Mouse (Mus musculus): ENCODE measurements at regions not wholly inside any gene's neighbourhood (a gene's known extent, or its start where the extent isn't known, plus 50 kb on each side); places are given as distances from the start of the nearest gene placed in this dataset.

DNA sequence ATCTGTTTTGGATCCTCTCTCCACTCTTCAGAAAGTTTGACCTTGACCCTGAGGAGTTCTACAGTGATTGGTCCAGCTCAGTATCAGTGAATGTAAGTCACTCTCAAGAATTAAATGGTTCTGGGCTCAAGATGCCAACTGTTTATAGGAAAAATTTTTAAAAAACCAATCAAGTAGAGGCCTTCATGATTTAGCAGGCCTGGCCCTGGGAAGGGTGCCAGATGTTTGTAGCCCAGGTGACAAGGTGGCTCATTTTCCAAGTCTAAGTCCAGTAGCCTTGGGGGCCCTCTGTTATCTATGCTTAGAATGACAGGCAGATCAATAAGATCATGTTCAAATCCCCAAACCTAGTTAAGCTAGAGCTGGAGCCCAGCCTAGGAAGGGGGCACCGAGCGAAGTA is 123.1 kb upstream of the Slit3 start:
- TF ChIP-seq CTCF (IDR thresholded peaks at IDR 0.05 in 2 of 3, conservative IDR thresholded peaks at IDR 0.05 in 1 of 3; ENCODE audit: control insufficient read depth in 1 of 3, insufficient read depth in 1 of 3, low read depth in 2 of 3, low read length in 3 of 3, poor library complexity in 1 of 3, severe bottlenecking in 1 of 3) (no peak), HCFC1 (IDR thresholded peaks at IDR 0.05; ENCODE audit: low read depth, low read length) (no peak), SIN3A (IDR thresholded peaks at IDR 0.05; ENCODE audit: low read length) (no peak)
